7 mouse cellular contexts compared by ENCODE assay signal in genomic region chr13:92611254-92611784, GRCm38 (mm10). TPM values are rescaled to one million over a fixed set of nuclear protein-coding genes. Genes with fewer than 3 reads are reported as not detected.
A peak's percentile ranks its signal among the peaks of the same experiment; 100 is the strongest.
DNase-seq lines count a peak whose midpoint lies in the region; ATAC-seq and TF ChIP-seq lines count a peak whose summit lies in the region.

No protein-coding gene starts in this region.

- no peaks in the 10 kb centered on the region for H3K36me3 ChIP-seq in forebrain, postnatal 0 days (ENCODE audit: insufficient read depth)
- H3K36me3 ChIP-seq in liver, embryonic 14.5 days (replicated peaks; ENCODE audit: control insufficient read depth, insufficient read depth, low read depth): peaks cover 8% of the 10 kb centered on the region

- ATAC-seq in forebrain, postnatal 0 days: peak; percentile 54
- peak; percentile 75 for ATAC-seq in liver, embryonic 14.5 days (ENCODE audit: insufficient read depth)

- under 1% methylated on average over 43 of the region's 43 CpGs for WGBS in lung, adult 2 months
- 2% methylated on average over 43 of the region's 43 CpGs for WGBS in forebrain, postnatal 0 days
- WGBS in liver, embryonic 14.5 days (ENCODE audit: insufficient replicate concordance): under 1% methylated on average over 43 of the region's 43 CpGs

- H3K27me3 ChIP-seq in forebrain, postnatal 0 days (ENCODE audit: insufficient read depth, low read length): no peaks in the 10 kb centered on the region
- H3K27me3 ChIP-seq in liver, embryonic 14.5 days (ENCODE audit: control insufficient read depth, insufficient read depth, low read length): no peaks in the 10 kb centered on the region

- no peak for DNase-seq in lung, adult 2 months
- no peak for DNase-seq in lung, postnatal 36 days
- no peak for DNase-seq in forebrain, postnatal 0 days
- DNase-seq in liver, embryonic 14.5 days (ENCODE audit: low read depth in 3 of 3, low spot score in 3 of 3): no peak
- DNase-seq in urinary bladder, adult 18-20 months (ENCODE audit: low spot score in 2 of 2): no peak
- no peak for DNase-seq in adrenal gland, adult 2 months

- no peak for TF ChIP-seq CTCF in lung, adult 2 months (IDR thresholded peaks at IDR 0.05; ENCODE audit: insufficient read depth, low read length)
- no peak for TF ChIP-seq CTCF in forebrain, postnatal 0 days (IDR thresholded peaks at IDR 0.05; ENCODE audit: low read depth)
- 0 out of 2 replicates have a peak, but pooled peaks have one; percentile 1 for TF ChIP-seq CTCF in liver, embryonic 14.5 days (IDR thresholded peaks at IDR 0.05; ENCODE audit: low read depth)

- no peak for TF ChIP-seq EP300 in liver, embryonic 14.5 days (IDR thresholded peaks at IDR 0.05; ENCODE audit: low read depth)

- H3K27ac ChIP-seq in brown adipose tissue, adult 24 weeks (replicated peaks; ENCODE audit: low read depth, low read length): peak overlapping the region; percentile 53
- H3K27ac ChIP-seq in forebrain, postnatal 0 days (ENCODE audit: low read depth, low read length): peak overlapping the region; percentile 81
- peak overlapping the region; percentile 86 for H3K27ac ChIP-seq in liver, embryonic 14.5 days

- no peaks in the 10 kb centered on the region for H3K9me3 ChIP-seq in forebrain, postnatal 0 days (ENCODE audit: low read length)
- no peaks in the 10 kb centered on the region for H3K9me3 ChIP-seq in liver, embryonic 14.5 days (ENCODE audit: control insufficient read depth, low read length)

- TF ChIP-seq POLR2A in lung, adult 2 months (IDR thresholded peaks at IDR 0.05; ENCODE audit: borderline replicate concordance, extremely low read depth, low read depth, low read length): no peak

- H3K4me1 ChIP-seq in lung, adult 2 months (ENCODE audit: control insufficient read depth, insufficient read depth, low read length): peaks cover 1% of the 10 kb centered on the region
- peaks cover 5% of the 10 kb centered on the region; the same call in 1 of the 2 replicates for H3K4me1 ChIP-seq in brown adipose tissue, adult 24 weeks (ENCODE audit: control insufficient read depth, insufficient read depth, insufficient read length, low read length)
- 0 out of 2 replicates have a peak, but pooled peaks cover 11% of the 10 kb centered on the region for H3K4me1 ChIP-seq in forebrain, postnatal 0 days (ENCODE audit: insufficient read depth)
- peaks cover 20 to 28% of the 10 kb centered on the region in 2 experiments for H3K4me1 ChIP-seq in liver, embryonic 14.5 days (replicated peaks; ENCODE audit: control insufficient read depth in 2 of 2, insufficient read depth in 2 of 2, low read length in 1 of 2)

- H3K9ac ChIP-seq in forebrain, postnatal 0 days: peak overlapping the region; percentile 78
- H3K9ac ChIP-seq in liver, embryonic 14.5 days (replicated peaks): peak overlapping the region; percentile 94

- H3K4me3 ChIP-seq in lung, adult 2 months (replicated peaks; ENCODE audit: extremely low read depth, low read depth, low read length): peak overlapping the region; percentile 73
- peak overlapping the region; percentile 97 for H3K4me3 ChIP-seq in brown adipose tissue, adult 24 weeks (ENCODE audit: insufficient read depth, low read depth, low read length)
- H3K4me3 ChIP-seq in forebrain, postnatal 0 days (ENCODE audit: low read depth, low read length): peak overlapping the region; percentile 93
- H3K4me3 ChIP-seq in liver, embryonic 14.5 days (ENCODE audit: insufficient read depth in 1 of 2, low read depth in 2 of 2, low read length in 2 of 2): peak overlapping the region; percentile 92 to 98

- H3K4me2 ChIP-seq in forebrain, postnatal 0 days (ENCODE audit: low read depth): peak overlapping the region; percentile 92
- H3K4me2 ChIP-seq in liver, embryonic 14.5 days (ENCODE audit: low read depth): peak overlapping the region; percentile 100

RNA-seq across cellular contexts. Expression of gene Serinc5, which starts 0.4 kb away (rescaled TPM):
- polyA plus RNA-seq in lung, adult 2 months (2012; rRNA removed): 28.4 and 38.3 TPM in 2 replicates
- 3.2 and 4.0 TPM in 2 replicates for polyA plus RNA-seq in brown adipose tissue, adult 24 weeks (2012; ENCODE audit: insufficient read depth, insufficient read length, missing spikeins)
- total RNA-seq in forebrain, postnatal 0 days (2014; rRNA removed): 31.1 and 41.7 TPM in 2 replicates
- polyA plus RNA-seq in forebrain, postnatal 0 days (2015; fragmentation: Nextera tagmentation; extraction: Ambion mirVana): 9.0 and 11.5 TPM in 2 replicates
- 15.2 and 17.9 TPM in 2 replicates for polyA plus RNA-seq in liver, embryonic 14.5 days (2012; rRNA removed)
- 14.2 and 16.8 TPM in 2 replicates for polyA plus RNA-seq in liver, embryonic 14.5 days (2014; fragmentation: Nextera tagmentation; extraction: Ambion mirVana)
- 100 to 1,000 TPM in 1 of 2 experiments, 10 to 100 TPM in 1; 39.4 to 119 TPM for total RNA-seq in adrenal gland, adult 2 months (2021)
- polyA plus RNA-seq in adrenal gland, adult 2 months (2012; rRNA removed): 20.0 and 38.6 TPM in 2 replicates

RNA-seq across cellular contexts. Expression of gene Spz1, which starts 35.3 kb away (rescaled TPM):
- polyA plus RNA-seq in lung, adult 2 months (2012; rRNA removed): not detected in 2 replicates
- polyA plus RNA-seq in brown adipose tissue, adult 24 weeks (2012; ENCODE audit: insufficient read depth, insufficient read length, missing spikeins): not detected in 2 replicates
- not detected in 2 replicates for total RNA-seq in forebrain, postnatal 0 days (2014; rRNA removed)
- not detected in 2 replicates for polyA plus RNA-seq in forebrain, postnatal 0 days (2015; fragmentation: Nextera tagmentation; extraction: Ambion mirVana)
- polyA plus RNA-seq in liver, embryonic 14.5 days (2012; rRNA removed): not detected in 2 replicates
- polyA plus RNA-seq in liver, embryonic 14.5 days (2014; fragmentation: Nextera tagmentation; extraction: Ambion mirVana): not detected in 2 replicates
- total RNA-seq in adrenal gland, adult 2 months (2021): not detected
- not detected in 2 replicates for polyA plus RNA-seq in adrenal gland, adult 2 months (2012; rRNA removed)
